Mouse (Mus musculus) liver, adult (tissue): ENCODE results near the gene Mrpl2.

Experiments used
- GATA4 ChIP-seq: IDR thresholded peaks from 2 replicates; pipeline ENCODE4 v1.6.1; 2014; ENCODE audit warnings: mild to moderate bottlenecking, low read length; ENCODE audit not compliant: insufficient replicate concordance

Gene Mrpl2

GRCm38 (mm10) chr17:46619683-46620357 is 26.2 kb upstream of the Mrpl2 start:
- TF ChIP-seq GATA4: no peak

GRCm38 (mm10) chr17:46621324-46621723 is 24.7 kb upstream of the Mrpl2 start:
- TF ChIP-seq GATA4: peak; percentile 82; the same call in 1 of the 2 replicates

DNA sequence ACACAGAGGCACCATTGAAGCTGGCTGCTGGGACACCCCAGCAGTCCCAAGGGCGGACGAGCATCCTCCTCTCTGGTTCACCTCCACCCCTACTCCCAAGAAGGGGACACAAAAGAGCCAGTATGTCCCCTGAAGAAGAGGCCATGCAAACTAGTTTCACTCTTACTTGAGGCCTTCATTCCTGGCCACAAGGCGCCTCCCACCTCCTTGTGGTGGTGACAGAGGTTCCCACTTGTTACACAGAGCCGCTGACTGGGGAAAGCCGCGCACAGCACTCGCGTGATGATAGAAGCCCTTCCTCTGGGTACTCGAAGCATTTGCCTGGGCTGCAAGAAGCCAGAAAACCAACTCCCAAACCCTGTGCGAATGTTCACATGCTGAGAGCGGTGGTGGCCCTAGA is 23.8 kb upstream of the Mrpl2 start:
- no peak for TF ChIP-seq GATA4

DNA sequence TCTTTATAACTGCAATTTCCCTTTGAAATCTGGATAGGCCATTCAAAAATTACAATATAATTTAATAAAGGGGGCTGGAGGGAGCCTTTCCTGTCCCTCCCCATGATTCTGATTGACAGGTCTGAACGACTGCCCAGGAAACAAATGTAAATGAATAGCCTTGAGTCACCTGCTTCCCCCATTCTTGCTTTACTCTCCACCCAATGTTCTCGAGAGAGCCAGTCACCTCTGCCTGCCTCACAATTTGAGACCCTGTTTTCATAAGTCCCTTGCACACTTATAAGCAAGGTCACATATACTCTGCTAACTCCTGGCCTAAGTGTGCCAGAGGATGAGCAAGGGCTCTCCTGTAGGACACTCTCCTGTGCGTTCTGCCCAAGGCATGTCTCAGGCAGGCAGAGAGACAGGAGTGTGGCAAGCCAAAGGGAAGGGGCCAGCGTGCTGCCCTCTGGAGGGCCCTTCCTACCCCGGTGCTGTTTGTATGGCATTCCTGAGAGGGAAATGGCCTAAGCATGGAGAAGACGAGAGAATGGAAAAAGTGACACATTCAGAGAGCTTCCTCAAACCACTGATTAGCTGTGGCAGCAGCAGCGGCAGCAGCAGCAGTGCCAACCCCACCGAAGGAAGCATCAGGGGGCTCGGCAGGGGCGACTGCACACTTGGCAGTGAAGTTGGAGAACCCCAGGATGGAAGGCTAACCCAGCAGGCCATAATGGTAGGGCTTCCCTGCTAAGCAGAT is 22.0 kb upstream of the Mrpl2 start:
- no peak for TF ChIP-seq GATA4

GRCm38 (mm10) chr17:46624598-46624997 is 21.4 kb upstream of the Mrpl2 start:
- TF ChIP-seq GATA4: no peak

DNA sequence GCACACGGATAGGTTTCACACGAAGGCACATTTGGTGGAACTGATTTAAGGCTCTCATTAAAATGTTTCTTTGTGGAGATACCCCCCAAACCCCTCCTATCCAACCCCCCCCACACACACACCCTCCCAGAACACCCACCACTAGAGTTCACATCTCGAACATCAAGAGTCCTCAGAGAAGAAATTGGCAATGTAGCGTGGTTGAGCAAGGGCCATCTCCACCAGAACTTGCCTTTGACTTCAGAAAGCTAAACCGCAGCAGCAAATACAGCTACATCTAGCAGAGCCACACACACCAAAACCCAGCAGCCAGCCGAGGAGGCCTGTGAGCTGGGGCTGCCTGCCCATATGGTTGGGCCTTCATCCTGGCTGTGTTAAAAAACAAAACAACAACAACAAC is 18.6 kb upstream of the Mrpl2 start:
- no peak for TF ChIP-seq GATA4

GRCm38 (mm10) chr17:46628471-46628790 is 17.6 kb upstream of the Mrpl2 start:
- no peak for TF ChIP-seq GATA4

- TF ChIP-seq GATA4: no peak
Observed at GRCm38 (mm10) chr17:46628791-46629684, 17.0 kb upstream of the Mrpl2 start, which contains the start of gene Ptk7. TSS of gene Ptk7 (minus strand) at chr17:46629504.

- no peak for TF ChIP-seq GATA4
Observed at GRCm38 (mm10) chr17:46629685-46630441, 16.2 kb upstream of the Mrpl2 start.

DNA sequence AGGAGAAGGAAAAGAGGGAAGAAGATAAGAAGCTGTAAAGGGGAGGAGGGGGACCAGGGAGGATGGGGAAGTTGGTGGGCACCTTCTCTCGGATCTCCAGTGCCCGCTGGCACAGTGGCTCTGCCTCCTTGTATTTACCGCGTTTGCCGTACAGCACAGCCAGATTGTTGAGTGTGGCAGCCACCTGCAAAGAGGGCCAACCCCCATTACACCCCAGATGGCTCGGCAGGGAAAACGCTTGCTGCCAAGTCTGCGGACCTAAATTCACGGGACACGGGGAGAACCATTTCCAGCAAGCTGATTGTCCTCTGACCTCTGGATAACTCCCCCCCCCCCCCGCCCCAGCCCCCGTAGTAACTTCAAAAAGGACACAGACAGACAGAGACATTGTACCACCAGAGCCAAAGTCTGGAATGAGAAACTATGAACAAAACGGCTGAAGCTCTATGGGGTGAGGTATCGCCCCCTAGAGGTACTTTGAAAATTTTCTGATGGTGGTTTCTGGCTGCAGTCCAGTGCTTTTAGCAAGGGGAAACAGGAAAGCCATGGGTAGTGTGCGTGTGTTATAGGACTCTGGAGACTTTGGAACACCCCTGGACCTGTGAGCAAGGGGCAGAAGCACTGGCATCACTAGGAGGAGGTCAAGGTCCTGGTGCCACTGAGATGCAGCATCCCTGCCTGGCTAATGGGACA is 9.1 kb upstream of the Mrpl2 start:
- TF ChIP-seq GATA4: no peak

DNA sequence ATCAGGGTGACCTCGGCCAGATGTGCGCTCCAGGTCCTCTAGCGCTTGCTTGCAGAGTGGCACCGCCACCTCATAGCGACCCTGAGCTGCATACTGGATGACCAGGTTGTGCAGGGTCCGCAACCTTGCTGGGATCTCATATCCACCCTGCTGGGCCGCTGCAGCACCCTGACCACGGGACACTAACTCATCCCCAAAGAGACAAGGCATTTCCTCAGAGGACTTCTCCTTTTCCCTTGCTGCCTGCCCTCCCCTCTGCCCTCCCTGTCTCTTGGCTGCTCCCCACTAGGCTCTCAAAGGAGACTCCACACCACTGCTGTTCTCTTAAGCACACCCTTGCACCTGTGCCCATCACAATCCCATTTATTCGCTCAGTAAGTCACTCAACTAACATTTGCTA is 6.1 kb upstream of the Mrpl2 start:
- TF ChIP-seq GATA4: no peak

- TF ChIP-seq GATA4: no peak
Observed at GRCm38 (mm10) chr17:46642060-46642459, 4.0 kb upstream of the Mrpl2 start.

DNA sequence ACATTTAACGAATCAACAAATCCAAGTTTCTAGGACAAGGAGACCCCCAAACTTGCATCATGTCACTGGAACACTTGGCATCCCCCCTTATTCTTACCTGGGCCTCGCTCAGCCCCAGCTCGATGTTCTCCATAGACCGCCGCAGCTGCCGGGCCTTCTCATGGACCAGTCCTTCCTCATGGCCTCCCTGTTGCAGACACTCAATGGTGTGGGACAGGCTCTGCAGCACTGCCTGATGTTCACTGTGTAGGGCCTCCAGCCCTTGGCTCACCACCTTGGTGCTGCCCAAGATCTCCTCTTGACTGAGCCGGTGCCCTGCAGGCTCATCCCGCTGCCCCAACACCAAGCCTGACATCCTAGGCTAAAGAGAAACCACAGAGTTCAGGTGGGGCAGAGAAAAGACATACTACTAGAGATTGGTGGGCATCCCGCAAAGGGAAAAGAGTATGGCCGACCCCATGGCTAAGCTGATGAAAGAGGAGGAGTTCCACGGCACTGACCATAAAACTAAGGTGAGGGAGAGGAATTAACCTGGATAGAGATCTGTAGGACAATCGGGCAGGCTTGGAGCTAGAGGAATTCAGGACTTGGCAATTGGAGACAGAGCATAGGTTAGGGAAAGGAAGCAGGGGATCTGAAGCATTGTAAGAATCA is 1.8 kb upstream of the Mrpl2 start:
- TF ChIP-seq GATA4: no peak

DNA sequence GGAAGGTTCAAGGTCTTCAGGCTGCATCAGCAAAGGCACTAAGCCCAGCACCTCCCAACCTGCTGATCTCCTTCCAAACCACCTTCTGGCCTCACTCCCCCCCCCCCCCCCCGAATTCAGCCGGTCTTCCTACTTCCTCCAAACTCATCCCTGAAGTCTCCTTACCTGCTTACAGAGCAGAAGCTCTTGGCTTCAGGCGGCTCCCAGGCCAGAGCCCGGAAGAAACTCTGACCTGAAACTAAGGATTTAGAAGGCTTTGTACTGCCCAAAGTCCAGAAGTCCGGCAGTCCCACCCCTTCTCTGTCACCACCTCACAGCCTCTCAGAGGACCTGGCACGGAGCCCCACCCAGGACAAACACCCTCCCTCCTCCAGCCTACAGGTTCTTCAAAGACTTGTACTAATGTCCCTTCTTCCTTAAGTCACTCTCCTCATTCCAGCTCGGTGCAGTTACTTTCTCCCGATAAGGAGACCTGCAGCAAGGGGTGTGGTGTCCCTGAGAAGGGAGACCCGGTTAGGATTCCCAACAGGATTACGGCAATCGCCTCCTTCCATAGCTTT is 1.0 kb upstream of the Mrpl2 start:
- no peak for TF ChIP-seq GATA4
